Mouse (Mus musculus) left cerebral cortex, adult 8-10 months (tissue): Measurements from ENCODE around the gene Dbn1. TPM values are rescaled to one million over a fixed set of nuclear protein-coding genes. Genes with fewer than 3 reads are reported as not detected.

Experiments used
- microRNA-seq, 2 experiments: library from miRNA; unstranded; fragments of <30 nt; microRNA quantifications; one replicate each; pipeline ENCODE4 v1.2.0; 2022
- total RNA-seq, 4 experiments: library from RNA; stranded (reverse); gene quantifications; 2 replicates each; pipeline ENCODE4 v1.2.4; 2022

The Dbn1 gene
- total RNA-seq, 4 experiments from 2014 or later, result 216 to 253 (median 234) TPM

Small RNA genes within 50 kb of the gene (microRNA-seq; reads per million reads assigned to microRNA genes)
- gene Mir6943 (3.3 to 3.6 reads per million in 2 experiments), gene Mir6944 (31.3 to 34.6 reads per million in 2 experiments), gene Mir6945 (8.6 to 12.4 reads per million in 2 experiments)

Other genes with a start within 250 kb of the Dbn1 start
- 100 to 1,000 TPM; 163 to 176 (median 166) TPM for gene Prelid1, start 167.6 kb downstream of the Dbn1 start, total RNA-seq
- gene Rab24, start 166.2 kb downstream of the Dbn1 start, total RNA-seq, result 10 to 100 TPM; 74.1 to 86.1 (median 81.0) TPM
- 1 to 10 TPM in 2 of 4 experiments, under 1 TPM in 2; 0.65 to 1.6 (median 0.97) TPM for gene Mxd3, start 158.3 kb downstream of the Dbn1 start, total RNA-seq
- gene Lman2, start 125.3 kb downstream of the Dbn1 start, total RNA-seq, result 10 to 100 TPM; 47.2 to 56.7 (median 49.1) TPM
- 10 to 100 TPM; 54.2 to 59.0 (median 55.0) TPM for gene Rgs14, start 118.4 kb downstream of the Dbn1 start, total RNA-seq
- under 1 TPM in 2 of 4 experiments, not detected in 2; 0.16 to 0.17 TPM for gene Slc34a1, start 89.9 kb downstream of the Dbn1 start, total RNA-seq
- not detected for gene Pfn3, start 72.9 kb downstream of the Dbn1 start, total RNA-seq
- gene F12, start 61.3 kb downstream of the Dbn1 start, total RNA-seq, result under 1 TPM; 0.39 to 0.98 (median 0.75) TPM
- 10 to 100 TPM; 60.0 to 65.3 (median 61.9) TPM for gene Grk6, start 43.0 kb downstream of the Dbn1 start, total RNA-seq
- gene Prr7, start 23.8 kb downstream of the Dbn1 start, total RNA-seq, result 10 to 100 TPM; 50.8 to 62.7 (median 59.7) TPM
- 10 to 100 TPM; 78.3 to 93.8 (median 85.9) TPM for gene Pdlim7, start 25.6 kb upstream of the Dbn1 start, total RNA-seq
- gene Dok3, start 41.2 kb upstream of the Dbn1 start, total RNA-seq, result 1 to 10 TPM; 3.7 to 6.3 (median 5.2) TPM
- 10 to 100 TPM; 44.5 to 55.2 (median 48.2) TPM for gene Ddx41, start 48.5 kb upstream of the Dbn1 start, total RNA-seq
- 10 to 100 TPM; 73.2 to 80.1 (median 73.8) TPM for gene Fam193b, start 83.0 kb upstream of the Dbn1 start, total RNA-seq
- 100 to 1,000 TPM; 125 to 136 (median 132) TPM for gene Tmed9, start 85.6 kb upstream of the Dbn1 start, total RNA-seq
- gene B4galt7, start 111.8 kb upstream of the Dbn1 start, total RNA-seq, result 10 to 100 TPM; 24.5 to 26.2 (median 25.5) TPM
- gene Caml, start 134.9 kb upstream of the Dbn1 start, total RNA-seq, result 10 to 100 TPM; 37.7 to 49.5 (median 43.4) TPM
- 10 to 100 TPM; 39.6 to 48.5 (median 45.3) TPM for gene Ddx46, start 146.9 kb upstream of the Dbn1 start, total RNA-seq
- gene B230219D22Rik, start 205.0 kb upstream of the Dbn1 start, total RNA-seq, result 10 to 100 TPM; 65.8 to 72.3 (median 68.7) TPM
- 10 to 100 TPM; 68.2 to 79.0 (median 74.8) TPM for gene Txndc15, start 226.5 kb upstream of the Dbn1 start, total RNA-seq
- 10 to 100 TPM; 28.6 to 32.2 (median 31.0) TPM for gene Pcbd2, start 239.3 kb upstream of the Dbn1 start, total RNA-seq